Mouse (Mus musculus): ENCODE measurements around the gene Rtl10.

The Rtl10 gene

GRCm38 (mm10) chr16:18498558-18498990 is at the start of gene Rtl10, which contains the start of gene Gnb1l:
Gene Rtl10 (plus strand): TSS chr16:18498901.
Gene Gnb1l (plus strand): TSS chr16:18498713.
- DNase-seq (ENCODE audit: low read depth, low spot score): peak; percentile 96

DNA sequence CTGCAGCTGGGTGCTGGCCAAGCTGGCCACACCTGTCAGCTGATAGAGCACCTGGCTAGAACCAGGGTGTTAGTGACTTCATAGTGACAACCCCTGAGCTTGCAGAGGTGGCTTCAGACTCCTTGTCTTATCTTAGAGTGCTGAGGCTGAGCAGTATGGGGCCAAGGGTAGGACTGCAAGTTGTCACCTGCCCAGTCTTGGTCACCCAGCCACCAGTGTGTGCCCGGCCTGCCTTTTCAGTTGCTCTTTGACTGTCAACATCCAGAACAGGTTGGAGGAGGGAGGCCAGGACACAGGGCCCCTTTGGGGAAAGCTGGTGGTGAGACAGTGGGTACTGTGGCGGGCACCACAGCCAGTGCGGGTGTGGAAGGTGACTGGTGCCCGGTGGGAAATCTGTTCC is 49.7 kb upstream of the Rtl10 start:
- no peak for DNase-seq (ENCODE audit: low read depth, low spot score)

- DNase-seq (ENCODE audit: low read depth, low spot score): no peak
These were observed 47.1 kb upstream of the Rtl10 start for GRCm38 (mm10) chr16:18451486-18452181.

- DNase-seq (ENCODE audit: low read depth, low spot score): peak; percentile 47
These were observed 46.3 kb upstream of the Rtl10 start for GRCm38 (mm10) chr16:18452361-18452862.

DNA sequence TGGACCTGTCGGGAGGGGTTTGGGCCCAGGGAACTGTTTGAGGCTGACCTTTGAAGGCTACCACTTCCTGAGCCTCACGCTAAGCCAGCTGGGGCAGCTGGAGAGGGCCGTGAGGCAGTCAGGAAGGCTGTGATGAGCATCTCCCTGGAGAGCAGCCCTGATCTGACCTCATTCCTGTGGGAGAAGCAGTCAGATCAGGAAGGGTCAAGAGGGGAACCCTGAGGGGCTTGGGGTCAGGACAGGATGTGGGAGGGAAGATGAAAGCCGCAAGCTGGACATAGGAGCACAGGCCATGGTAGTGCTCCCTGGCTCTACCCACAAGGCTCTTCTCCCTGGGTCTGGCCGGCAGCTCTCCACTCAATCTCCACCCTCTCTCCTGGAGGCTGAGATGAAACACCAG is 44.9 kb upstream of the Rtl10 start:
- DNase-seq (ENCODE audit: low read depth, low spot score): no peak

GRCm38 (mm10) chr16:18455407-18455806 is 43.3 kb upstream of the Rtl10 start:
- no peak for DNase-seq (ENCODE audit: low read depth, low spot score)

GRCm38 (mm10) chr16:18458661-18459060 is 40.0 kb upstream of the Rtl10 start:
- DNase-seq (ENCODE audit: low read depth, low spot score): no peak

DNA sequence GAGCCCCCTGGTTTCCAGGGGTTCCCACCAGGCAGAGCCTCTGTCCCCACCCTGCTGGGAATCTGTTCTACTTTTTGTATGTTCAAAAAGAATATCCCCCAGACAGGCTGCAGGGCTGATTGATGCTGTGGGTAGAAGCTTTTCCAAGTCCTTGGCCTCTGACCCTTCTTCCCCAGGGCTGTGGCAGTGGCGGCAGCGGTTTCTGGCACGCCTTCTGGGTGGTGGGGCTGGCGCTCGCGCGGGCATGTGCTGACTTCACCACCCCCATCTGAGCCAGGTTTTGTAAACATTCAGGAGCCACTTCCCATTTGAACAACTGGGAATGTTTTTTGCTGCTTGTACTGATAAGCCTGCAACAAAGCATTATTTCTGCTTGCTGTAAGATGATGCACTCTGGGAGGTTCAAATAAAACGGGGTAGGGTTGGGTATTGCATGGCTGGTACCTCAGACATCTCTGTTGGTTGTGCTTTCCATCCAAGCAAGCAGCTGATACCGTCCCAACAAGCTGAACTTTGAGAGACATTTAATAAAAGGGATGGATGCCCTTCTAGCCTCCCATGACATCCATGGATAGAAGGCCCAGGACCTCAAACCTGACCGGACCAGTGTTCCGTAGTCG is 39.3 kb upstream of the Rtl10 start:
- peak; percentile 19 for DNase-seq (ENCODE audit: low read depth, low spot score)

DNA sequence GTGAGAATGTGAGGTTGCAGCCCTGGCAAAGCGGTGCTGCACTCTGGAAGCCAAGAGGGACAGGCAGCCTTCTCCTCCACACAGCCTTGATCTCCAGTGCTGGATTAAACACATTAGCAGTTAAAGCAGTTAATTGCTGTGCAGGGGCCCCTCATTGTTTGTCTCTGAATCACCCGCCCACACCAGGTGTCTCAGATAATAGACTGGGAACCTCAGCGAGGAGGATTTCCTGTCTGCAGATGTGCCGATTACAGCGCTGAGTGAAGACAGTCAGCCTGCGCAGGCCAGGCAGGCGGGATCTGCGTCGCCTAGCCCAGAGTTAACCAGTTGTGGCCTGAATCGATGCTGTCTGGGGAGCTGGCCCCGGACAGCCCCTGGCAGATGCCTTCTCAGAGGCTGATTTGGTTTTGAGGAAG is 38.7 kb upstream of the Rtl10 start:
- DNase-seq (ENCODE audit: low read depth, low spot score): peak; percentile 82

GRCm38 (mm10) chr16:18460826-18461225 is 37.9 kb upstream of the Rtl10 start:
- DNase-seq (ENCODE audit: low read depth, low spot score): no peak

DNA sequence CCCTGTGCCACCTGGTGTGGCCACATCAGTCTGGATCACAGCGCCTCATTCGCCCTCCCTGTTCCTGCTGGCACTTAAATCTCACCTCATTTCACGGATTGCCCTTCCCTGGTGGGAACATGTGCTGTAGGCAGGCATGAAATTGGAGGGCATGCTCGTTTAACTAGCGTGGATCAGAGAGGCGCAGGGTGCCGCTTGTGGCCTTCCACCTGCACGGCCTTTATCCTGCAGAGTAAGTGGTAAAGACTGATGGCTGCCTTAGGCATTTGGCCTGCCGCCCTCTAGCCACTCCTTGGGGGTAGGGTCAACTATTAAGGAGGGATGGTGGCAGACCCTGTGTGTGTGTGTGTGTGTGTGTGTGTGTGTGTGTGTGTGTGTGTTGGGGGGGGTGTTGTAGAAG is 36.7 kb upstream of the Rtl10 start:
- no peak for DNase-seq (ENCODE audit: low read depth, low spot score)

DNA sequence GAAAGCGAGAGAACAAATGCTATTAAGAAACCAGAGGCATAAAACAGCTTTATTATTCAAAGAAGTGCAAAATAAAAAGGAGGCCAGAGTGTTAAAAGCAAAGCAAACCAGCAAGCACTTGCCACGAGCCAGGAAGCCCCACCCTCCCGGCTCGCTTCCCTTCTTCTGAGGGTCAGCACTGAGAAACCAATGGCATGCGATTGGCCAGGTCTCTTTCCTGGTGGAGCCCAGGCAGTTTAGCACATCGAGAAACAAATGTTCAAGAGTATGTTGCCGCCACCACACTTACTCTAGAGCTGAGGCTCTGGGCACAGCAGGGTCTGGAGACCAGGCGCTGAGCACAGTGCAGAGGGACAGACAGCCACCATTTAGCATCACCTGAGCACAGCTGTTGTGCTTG is 36.1 kb upstream of the Rtl10 start:
- no peak for DNase-seq (ENCODE audit: low read depth, low spot score)

- DNase-seq (ENCODE audit: low read depth, low spot score): no peak
These were observed 34.4 kb upstream of the Rtl10 start for GRCm38 (mm10) chr16:18464271-18464670.

GRCm38 (mm10) chr16:18470829-18471228 is 27.9 kb upstream of the Rtl10 start:
- no peak for DNase-seq (ENCODE audit: low read depth, low spot score)

- DNase-seq (ENCODE audit: low read depth, low spot score): no peak
These were observed 27.2 kb upstream of the Rtl10 start for GRCm38 (mm10) chr16:18471381-18471955.

DNA sequence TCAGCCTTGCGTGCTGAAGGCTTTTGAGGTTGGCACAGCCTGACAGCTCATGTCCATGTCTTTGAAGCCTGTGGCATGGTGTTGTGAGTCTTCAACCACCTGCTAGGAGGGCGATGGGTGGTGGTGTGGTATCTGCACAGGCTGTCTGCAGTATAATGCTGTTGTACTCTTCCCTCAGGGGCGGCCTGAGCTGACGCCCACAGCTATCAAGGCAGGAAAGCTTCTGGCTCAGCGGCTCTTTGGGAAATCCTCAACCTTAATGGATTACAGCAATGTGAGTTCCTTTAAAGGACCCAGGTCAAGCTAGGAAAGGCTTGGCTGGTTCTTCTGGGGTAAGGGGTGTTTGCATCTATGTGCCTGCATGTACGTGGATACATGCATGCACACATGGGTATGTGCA is 26.7 kb upstream of the Rtl10 start:
- no peak for DNase-seq (ENCODE audit: low read depth, low spot score)

GRCm38 (mm10) chr16:18472416-18472815 is 26.3 kb upstream of the Rtl10 start:
- no peak for DNase-seq (ENCODE audit: low read depth, low spot score)

DNA sequence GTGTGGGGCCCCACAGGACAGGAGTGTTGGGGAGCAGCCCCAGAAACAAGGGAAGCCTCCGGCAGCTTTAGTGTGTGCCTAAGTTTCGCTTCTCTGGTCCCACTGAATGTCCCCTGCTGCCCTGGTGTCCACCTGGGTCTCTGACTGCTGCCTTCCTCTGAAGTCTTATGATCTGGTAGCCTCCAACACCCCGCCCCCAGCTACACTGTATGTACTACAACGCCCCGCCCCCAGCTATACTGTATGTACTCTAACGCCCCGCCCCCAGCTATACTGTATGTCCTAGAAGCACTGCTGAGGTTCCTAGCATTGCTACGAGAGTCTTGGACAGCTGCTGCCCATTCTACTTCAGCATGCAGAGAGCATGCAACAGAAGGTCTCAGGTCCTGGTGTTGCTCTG is 25.7 kb upstream of the Rtl10 start:
- no peak for DNase-seq (ENCODE audit: low read depth, low spot score)

DNA sequence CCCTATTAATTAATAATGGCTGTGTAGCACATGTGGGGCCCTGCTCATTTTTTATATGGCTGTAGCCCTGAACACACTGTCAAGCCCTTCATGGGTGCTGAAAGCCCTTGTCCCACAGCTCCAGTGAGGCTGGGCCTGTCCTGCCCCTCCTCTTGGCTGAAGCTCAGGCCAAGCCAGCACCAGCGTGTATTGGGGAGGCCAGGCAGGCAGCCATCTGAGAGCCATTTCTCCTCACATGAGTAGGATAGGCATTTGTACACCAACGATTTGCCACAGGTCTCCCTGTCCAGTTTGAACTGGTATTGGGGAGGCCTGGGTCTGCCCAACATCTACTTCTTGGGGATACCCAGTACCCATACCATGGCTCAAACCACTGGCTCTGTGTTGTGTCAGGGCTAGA is 24.7 kb upstream of the Rtl10 start:
- DNase-seq (ENCODE audit: low read depth, low spot score): no peak

DNA sequence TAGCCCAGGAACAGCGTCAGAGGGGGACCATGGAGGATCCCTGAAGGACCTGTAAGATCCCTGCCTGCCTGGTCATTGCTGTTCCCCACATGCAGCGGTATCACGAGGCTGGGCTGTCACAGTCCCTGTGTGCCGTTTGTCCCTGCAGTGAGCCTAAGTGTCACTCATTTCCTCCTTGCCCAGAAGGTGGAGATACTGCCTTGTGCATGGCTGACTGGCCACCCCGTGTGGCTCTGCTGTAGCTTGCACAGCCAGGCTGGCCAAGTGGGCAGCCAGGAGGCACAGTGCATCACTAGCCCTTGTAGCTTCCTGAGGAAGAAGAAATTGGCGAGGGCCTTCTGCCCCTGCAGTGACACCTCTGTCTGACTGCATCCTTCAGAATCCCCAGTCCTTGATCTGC is 20.7 kb upstream of the Rtl10 start:
- no peak for DNase-seq (ENCODE audit: low read depth, low spot score)

GRCm38 (mm10) chr16:18479667-18480066 is 19.0 kb upstream of the Rtl10 start:
- no peak for DNase-seq (ENCODE audit: low read depth, low spot score)

DNA sequence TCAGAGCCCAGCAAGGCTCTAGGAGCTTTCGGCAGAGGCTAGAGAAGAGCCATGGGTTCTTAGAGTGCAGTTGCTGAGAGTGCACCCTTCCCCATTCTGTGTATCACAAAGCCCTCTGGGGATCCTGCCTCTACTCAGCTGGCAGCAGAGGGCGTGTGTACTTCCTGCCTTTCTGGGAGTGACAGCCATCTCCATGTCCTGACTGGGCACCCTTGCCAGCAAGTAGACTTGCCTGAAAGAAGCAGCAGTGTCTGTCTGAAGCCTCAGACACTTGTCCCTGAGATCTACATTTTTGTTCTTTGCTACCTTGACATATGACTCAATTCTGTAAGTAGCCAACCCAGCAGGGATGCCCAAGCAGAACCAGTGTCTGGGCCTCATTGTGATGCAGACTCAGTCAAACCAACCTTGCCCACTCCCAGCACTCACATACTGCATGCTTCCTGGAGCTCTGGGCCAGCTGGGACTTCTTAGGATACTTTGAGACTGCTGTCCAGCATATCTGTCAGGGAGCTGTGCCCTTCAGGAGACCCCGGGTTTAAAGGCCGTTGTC is 17.7 kb upstream of the Rtl10 start:
- no peak for DNase-seq (ENCODE audit: low read depth, low spot score)

DNA sequence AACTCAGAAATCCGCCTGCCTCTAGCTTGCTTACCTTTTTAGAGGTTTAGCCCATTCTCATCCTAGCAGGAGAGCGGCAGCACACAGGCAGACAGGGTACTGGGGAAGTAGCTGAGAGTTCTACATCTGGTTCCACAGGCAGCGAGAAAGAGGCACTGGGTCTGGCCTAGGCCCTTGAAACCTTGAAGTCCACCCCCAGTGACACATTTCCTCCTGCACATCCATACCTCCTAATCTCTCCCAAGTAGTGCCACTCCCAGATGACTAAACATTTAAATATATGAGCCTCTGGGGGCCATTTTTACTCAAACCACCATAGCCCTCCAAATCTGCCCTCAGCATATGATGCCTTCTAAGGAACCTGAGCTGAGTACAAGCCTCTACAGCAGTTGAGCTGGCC is 16.3 kb upstream of the Rtl10 start:
- DNase-seq (ENCODE audit: low read depth, low spot score): no peak
